Mouse (Mus musculus): ENCODE data around the gene Bdp1. TPM values are rescaled to one million over a fixed set of nuclear protein-coding genes. Genes with fewer than 3 reads are reported as not detected.

Gene Bdp1
- polyA plus RNA-seq, 1 experiment, result 2.9 TPM

GRCm38 (mm10) chr13:100014906-100015895 is 88.7 kb downstream of the Bdp1 start, which contains the start of gene Mccc2:
TSS of gene Mccc2 (minus strand) at chr13:100015639.
- TF ChIP-seq POLR2A (IDR thresholded peaks at IDR 0.05; ENCODE audit: borderline replicate concordance, extremely low read depth, low read depth, low read length), result peak; percentile 66; the same call in 1 of the 2 replicates
- no peak for TF ChIP-seq CTCF (IDR thresholded peaks at IDR 0.05; ENCODE audit: insufficient read depth, low read length)
- H3K4me3 ChIP-seq (replicated peaks; ENCODE audit: extremely low read depth, low read depth, low read length), result peak within 1 kb of the TSS; percentile 87
- DNase-seq, result peak; percentile 69
- H3K4me1 ChIP-seq (ENCODE audit: control insufficient read depth, insufficient read depth, low read length), result no peaks in the 10 kb centered on the region; the same call in none of the 2 replicates
- 3% methylated on average over 47 of the region's 47 CpGs for WGBS

- no peak for DNase-seq
- H3K4me1 ChIP-seq (ENCODE audit: control insufficient read depth, insufficient read depth, low read length), result no peaks in the 10 kb centered on the region
- no peak overlapping the region for H3K4me3 ChIP-seq (replicated peaks; ENCODE audit: extremely low read depth, low read depth, low read length)
- 70% methylated on average over 12 of the region's 12 CpGs for WGBS
- TF ChIP-seq CTCF (IDR thresholded peaks at IDR 0.05; ENCODE audit: insufficient read depth, low read length) (no peak), POLR2A (IDR thresholded peaks at IDR 0.05; ENCODE audit: borderline replicate concordance, extremely low read depth, low read depth, low read length) (no peak)
Measured at GRCm38 (mm10) chr13:100005911-100006496, 97.9 kb downstream of the Bdp1 start.

GRCm38 (mm10) chr13:100001790-100002196 is 102.1 kb downstream of the Bdp1 start:
- Histone ChIP-seq H3K4me3 (replicated peaks; ENCODE audit: extremely low read depth, low read depth, low read length) (no peak overlapping the region), H3K4me1 (ENCODE audit: control insufficient read depth, insufficient read depth, low read length) (no peaks in the 10 kb centered on the region)
- peak; percentile 94 for TF ChIP-seq CTCF (IDR thresholded peaks at IDR 0.05; ENCODE audit: insufficient read depth, low read length)
- no peak for TF ChIP-seq POLR2A (IDR thresholded peaks at IDR 0.05; ENCODE audit: borderline replicate concordance, extremely low read depth, low read depth, low read length)
- WGBS, result 19% methylated on average over 5 of the region's 5 CpGs
- peak; percentile 89 for DNase-seq

GRCm38 (mm10) chr13:99999078-99999477 is 104.8 kb downstream of the Bdp1 start:
- WGBS, result 83% methylated on average over 3 of the region's 3 CpGs
- Histone ChIP-seq H3K4me3 (replicated peaks; ENCODE audit: extremely low read depth, low read depth, low read length) (no peak overlapping the region), H3K4me1 (ENCODE audit: control insufficient read depth, insufficient read depth, low read length) (no peaks in the 10 kb centered on the region)
- TF ChIP-seq POLR2A (IDR thresholded peaks at IDR 0.05; ENCODE audit: borderline replicate concordance, extremely low read depth, low read depth, low read length) (no peak), CTCF (IDR thresholded peaks at IDR 0.05; ENCODE audit: insufficient read depth, low read length) (no peak)
- DNase-seq, result no peak

- no peak for DNase-seq
- 89% methylated on average over 3 of the region's 3 CpGs for WGBS
- Histone ChIP-seq H3K4me3 (replicated peaks; ENCODE audit: extremely low read depth, low read depth, low read length) (no peak overlapping the region), H3K4me1 (ENCODE audit: control insufficient read depth, insufficient read depth, low read length) (no peaks in the 10 kb centered on the region)
- TF ChIP-seq POLR2A (IDR thresholded peaks at IDR 0.05; ENCODE audit: borderline replicate concordance, extremely low read depth, low read depth, low read length), result no peak
- TF ChIP-seq CTCF (IDR thresholded peaks at IDR 0.05; ENCODE audit: insufficient read depth, low read length), result peak; percentile 7; the same call in 1 of the 2 replicates
Measured at GRCm38 (mm10) chr13:99998099-99998498, 105.8 kb downstream of the Bdp1 start.

- H3K4me3 ChIP-seq (replicated peaks; ENCODE audit: extremely low read depth, low read depth, low read length), result no peak overlapping the region
- 66% methylated on average over 4 of the region's 4 CpGs for WGBS
- H3K4me1 ChIP-seq (ENCODE audit: control insufficient read depth, insufficient read depth, low read length), result no peaks in the 10 kb centered on the region
- DNase-seq, result no peak
- TF ChIP-seq POLR2A (IDR thresholded peaks at IDR 0.05; ENCODE audit: borderline replicate concordance, extremely low read depth, low read depth, low read length) (no peak), CTCF (IDR thresholded peaks at IDR 0.05; ENCODE audit: insufficient read depth, low read length) (no peak)
Measured at GRCm38 (mm10) chr13:99989592-99989991, 114.3 kb downstream of the Bdp1 start.

- Histone ChIP-seq H3K4me3 (replicated peaks; ENCODE audit: extremely low read depth, low read depth, low read length) (no peak overlapping the region), H3K4me1 (ENCODE audit: control insufficient read depth, insufficient read depth, low read length) (no peaks in the 10 kb centered on the region)
- TF ChIP-seq POLR2A (IDR thresholded peaks at IDR 0.05; ENCODE audit: borderline replicate concordance, extremely low read depth, low read depth, low read length) (no peak), CTCF (IDR thresholded peaks at IDR 0.05; ENCODE audit: insufficient read depth, low read length) (no peak)
- 96% methylated on average over 1 of the region's 1 CpGs for WGBS
- no peak for DNase-seq
Measured at GRCm38 (mm10) chr13:99983320-99983719, 120.5 kb downstream of the Bdp1 start.

- TF ChIP-seq POLR2A (IDR thresholded peaks at IDR 0.05; ENCODE audit: borderline replicate concordance, extremely low read depth, low read depth, low read length) (no peak), CTCF (IDR thresholded peaks at IDR 0.05; ENCODE audit: insufficient read depth, low read length) (no peak)
- WGBS, result 66% methylated on average over 2 of the region's 2 CpGs
- DNase-seq, result no peak
Measured at GRCm38 (mm10) chr13:99979406-99979805, 124.5 kb downstream of the Bdp1 start.

GRCm38 (mm10) chr13:99970089-99970488 is 133.8 kb downstream of the Bdp1 start:
- Histone ChIP-seq H3K4me1 (ENCODE audit: control insufficient read depth, insufficient read depth, low read length) (no peaks in the 10 kb centered on the region), H3K4me3 (replicated peaks; ENCODE audit: extremely low read depth, low read depth, low read length) (no peak overlapping the region)
- TF ChIP-seq CTCF (IDR thresholded peaks at IDR 0.05; ENCODE audit: insufficient read depth, low read length) (no peak), POLR2A (IDR thresholded peaks at IDR 0.05; ENCODE audit: borderline replicate concordance, extremely low read depth, low read depth, low read length) (no peak)
- WGBS, result 89% methylated on average over 5 of the region's 5 CpGs
- no peak for DNase-seq

More at GRCm38 (mm10) chr13:99979406-99979805, 124.5 kb downstream of the Bdp1 start:
- no peak overlapping the region for H3K4me3 ChIP-seq (replicated peaks; ENCODE audit: extremely low read depth, low read depth, low read length)
- H3K4me1 ChIP-seq (ENCODE audit: control insufficient read depth, insufficient read depth, low read length), result no peaks in the 10 kb centered on the region

Other genes with a start within 250 kb of the Bdp1 start
- 0.21 TPM in 1 of 2 replicates, not detected in the other for gene Cartpt, start 203.0 kb downstream of the Bdp1 start, polyA plus RNA-seq (2012; rRNA removed)
- gene Mccc2, start 88.4 kb downstream of the Bdp1 start, polyA plus RNA-seq (2012; rRNA removed), result 17.7 and 19.0 TPM in 2 replicates
- 2.8 and 5.1 TPM in 2 replicates for gene Serf1, start 3.9 kb upstream of the Bdp1 start, polyA plus RNA-seq (2012; rRNA removed)
- 12.1 and 12.7 TPM in 2 replicates for gene Smn1, start 20.8 kb upstream of the Bdp1 start, polyA plus RNA-seq (2012; rRNA removed)
- gene Naip2, start 98.0 kb upstream of the Bdp1 start, polyA plus RNA-seq (2012; rRNA removed), result 1.9 and 2.3 TPM in 2 replicates
- gene Naip5, start 142.3 kb upstream of the Bdp1 start, polyA plus RNA-seq (2012; rRNA removed), result 2.1 and 2.3 TPM in 2 replicates
- 1.7 and 2.7 TPM in 2 replicates for gene Naip6, start 213.6 kb upstream of the Bdp1 start, polyA plus RNA-seq (2012; rRNA removed)